Mouse (Mus musculus) monocyte, adult 2 months (primary cell): ENCODE measurements at regions not wholly inside any gene's neighbourhood (a gene's known extent, or its start where the extent isn't known, plus 50 kb on each side); places are given as distances from the start of the nearest gene placed in this dataset.
A peak's percentile ranks its signal among the peaks of the same experiment; 100 is the strongest.

Experiments used
- DNase-seq, 2 experiments: peaks; one replicate each; pipeline ENCODE4 v3.0.0; 2022; ENCODE audit warnings: low spot score in 2 of 2, low read depth in 1 of 2

- no peak for DNase-seq
Observed at GRCm38 (mm10) chr3:27815201-27815695, 80.9 kb downstream of the Tmem212 start.

- no peak for DNase-seq
Observed at GRCm38 (mm10) chr3:27804271-27804670, 91.9 kb downstream of the Tmem212 start.

- no peak for DNase-seq
Observed at GRCm38 (mm10) chr3:27791633-27791951, 80.5 kb upstream of the Fndc3b start.

- no peak for DNase-seq
Observed at GRCm38 (mm10) chr3:27790932-27791632, 80.0 kb upstream of the Fndc3b start.

GRCm38 (mm10) chr3:27783926-27784325, 72.8 kb upstream of the Fndc3b start:
- DNase-seq = no peak

- no peak for DNase-seq
Observed at GRCm38 (mm10) chr3:27783476-27783875, 72.4 kb upstream of the Fndc3b start.

- DNase-seq = no peak
Observed at GRCm38 (mm10) chr3:27782056-27782765, 71.1 kb upstream of the Fndc3b start.

GRCm38 (mm10) chr3:27779892-27780291, 68.8 kb upstream of the Fndc3b start:
- no peak for DNase-seq

GRCm38 (mm10) chr3:27777751-27778150, 66.6 kb upstream of the Fndc3b start:
- DNase-seq = no peak

- DNase-seq = no peak
Observed at GRCm38 (mm10) chr3:27773176-27773575, 62.1 kb upstream of the Fndc3b start.

- no peak for DNase-seq
Observed at GRCm38 (mm10) chr3:27769438-27769837, 58.3 kb upstream of the Fndc3b start.

GRCm38 (mm10) chr3:27767188-27767587, 56.1 kb upstream of the Fndc3b start:
- DNase-seq = no peak

GRCm38 (mm10) chr3:27766421-27766820, 55.3 kb upstream of the Fndc3b start:
- DNase-seq = no peak

GRCm38 (mm10) chr3:27765929-27766328, 54.8 kb upstream of the Fndc3b start:
- peak in 1 of 2 experiments; percentile 14 for DNase-seq

GRCm38 (mm10) chr3:27764556-27764955, 53.4 kb upstream of the Fndc3b start:
- DNase-seq = no peak

GRCm38 (mm10) chr3:27761031-27761430, 49.9 kb upstream of the Fndc3b start:
- no peak for DNase-seq
